Mouse (Mus musculus) forebrain, embryonic 16.5 days (tissue): ENCODE measurements at regions not wholly inside any gene's neighbourhood (a gene's known extent, or its start where the extent isn't known, plus 50 kb on each side); places are given as distances from the start of the nearest gene placed in this dataset.

ENCODE experiments used
- ATAC-seq: fragments of 200-750 bp; cut with Nextera tagmentation; 2 replicates; pipeline ENCODE4 v1.8.0; 2017; ENCODE audit warnings: mild to moderate bottlenecking, moderate library complexity
- H3K27ac ChIP-seq: fragments of 300-500 bp; sonication (generic); 2 replicates; pipeline ENCODE4 v1.5.1; 2014; ENCODE audit warnings: low read length, control low read depth
- H3K27me3 ChIP-seq: fragments of 300-500 bp; sonication (generic); replicated peaks from 2 replicates; pipeline ENCODE4 v1.6.1; 2014; ENCODE audit warnings: low read length; ENCODE audit not compliant: control insufficient read depth, insufficient read depth
- H3K36me3 ChIP-seq: fragments of 300-500 bp; sonication (generic); 2 replicates; pipeline ENCODE4 v1.6.1; 2014; ENCODE audit not compliant: control insufficient read depth, insufficient read depth
- H3K4me1 ChIP-seq: fragments of 300-500 bp; sonication (generic); replicated peaks from 2 replicates; pipeline ENCODE4 v1.6.1; 2014; ENCODE audit warnings: low read length; ENCODE audit not compliant: control insufficient read depth, insufficient read depth
- H3K4me2 ChIP-seq: fragments of 300-500 bp; sonication (generic); 2 replicates; pipeline ENCODE4 v1.6.1; 2014; ENCODE audit warnings: mild to moderate bottlenecking, low read length, control low read depth
- H3K4me3 ChIP-seq: fragments of 300-500 bp; sonication (generic); replicated peaks from 2 replicates; pipeline ENCODE4 v1.5.1; 2014; ENCODE audit warnings: mild to moderate bottlenecking, low read length, control low read depth
- H3K9ac ChIP-seq: fragments of 300-500 bp; sonication (generic); replicated peaks from 2 replicates; pipeline ENCODE4 v1.6.1; 2014; ENCODE audit warnings: low read depth, low read length, control low read depth
- H3K9me3 ChIP-seq: fragments of 300-500 bp; sonication (generic); 2 replicates; pipeline ENCODE4 v1.6.1; 2016; ENCODE audit warnings: low read length; ENCODE audit not compliant: control insufficient read depth
- WGBS: fragments of 180-500 bp; shearing (Covaris S2); extraction: QIAGEN DNeasy Blood & Tissue Kit; methylation state at CpG from one replicate; pipeline ENCODE4 v1.1.7; 2014; 5-methylcytosine and 5-hydroxymethylcytosine counted together

GRCm38 (mm10) chr15:61873047-61873446 lies 950.2 kb upstream of the A1bg start:
- H3K9ac ChIP-seq, result no peak overlapping the region
- no peaks in the 10 kb centered on the region for H3K27me3 ChIP-seq
- no peaks in the 10 kb centered on the region for H3K9me3 ChIP-seq
- no peaks in the 10 kb centered on the region for H3K36me3 ChIP-seq
- no peaks in the 10 kb centered on the region; the same call in 1 of the 2 replicates for H3K4me1 ChIP-seq
- ATAC-seq, result 0 out of 2 replicates have a peak, but pooled peaks have one; percentile 26
- 33% methylated on average over 2 of the region's 2 CpGs for WGBS
- H3K4me3 ChIP-seq, result no peak overlapping the region
- H3K4me2 ChIP-seq, result no peak overlapping the region
- no peak overlapping the region for H3K27ac ChIP-seq

- H3K9ac ChIP-seq, result no peak overlapping the region
- H3K27ac ChIP-seq, result no peak overlapping the region
- ATAC-seq, result no peak
- no peaks in the 10 kb centered on the region for H3K4me1 ChIP-seq
- H3K36me3 ChIP-seq, result no peaks in the 10 kb centered on the region
- no peaks in the 10 kb centered on the region for H3K27me3 ChIP-seq
- H3K9me3 ChIP-seq, result no peaks in the 10 kb centered on the region
- no peak overlapping the region for H3K4me3 ChIP-seq
- 93% methylated on average over 6 of the region's 6 CpGs for WGBS
- no peak overlapping the region for H3K4me2 ChIP-seq
Observed at GRCm38 (mm10) chr15:61860759-61861158, 937.9 kb upstream of the A1bg start.

- 71% methylated on average over 2 of the region's 2 CpGs for WGBS
- H3K27me3 ChIP-seq, result no peaks in the 10 kb centered on the region
Observed at GRCm38 (mm10) chr15:61855880-61856279, 933.1 kb upstream of the A1bg start.

GRCm38 (mm10) chr15:61812671-61813070 lies 889.9 kb upstream of the A1bg start:
- Histone ChIP-seq H3K27ac (no peak overlapping the region), H3K4me2 (no peak overlapping the region), H3K4me3 (no peak overlapping the region), H3K36me3 (no peaks in the 10 kb centered on the region), H3K4me1 (no peaks in the 10 kb centered on the region), H3K27me3 (no peaks in the 10 kb centered on the region), H3K9ac (no peak overlapping the region), H3K9me3 (no peaks in the 10 kb centered on the region)
- WGBS, result 86% methylated on average over 2 of the region's 2 CpGs
- ATAC-seq, result no peak

More at GRCm38 (mm10) chr15:61855880-61856279, 933.1 kb upstream of the A1bg start:
- Histone ChIP-seq H3K4me1 (no peaks in the 10 kb centered on the region), H3K4me3 (no peak overlapping the region), H3K36me3 (no peaks in the 10 kb centered on the region), H3K27ac (no peak overlapping the region), H3K9me3 (no peaks in the 10 kb centered on the region), H3K9ac (no peak overlapping the region), H3K4me2 (no peak overlapping the region)
- no peak for ATAC-seq

- no peak overlapping the region for H3K4me3 ChIP-seq
- H3K4me2 ChIP-seq, result no peak overlapping the region
- no peak overlapping the region for H3K27ac ChIP-seq
- no peaks in the 10 kb centered on the region for H3K36me3 ChIP-seq
- no peak overlapping the region for H3K9ac ChIP-seq
- WGBS, result 91% methylated on average over 2 of the region's 2 CpGs
- no peaks in the 10 kb centered on the region for H3K4me1 ChIP-seq
- ATAC-seq, result no peak
- no peaks in the 10 kb centered on the region for H3K9me3 ChIP-seq
- no peaks in the 10 kb centered on the region for H3K27me3 ChIP-seq
Observed at GRCm38 (mm10) chr15:61805379-61805778, 882.6 kb upstream of the A1bg start.

GRCm38 (mm10) chr15:61800155-61800554 lies 877.3 kb upstream of the A1bg start:
- no peaks in the 10 kb centered on the region for H3K4me1 ChIP-seq
- no peaks in the 10 kb centered on the region for H3K9me3 ChIP-seq
- H3K4me2 ChIP-seq, result no peak overlapping the region
- H3K36me3 ChIP-seq, result no peaks in the 10 kb centered on the region
- H3K27ac ChIP-seq, result no peak overlapping the region
- no peak overlapping the region for H3K4me3 ChIP-seq
- no peak for ATAC-seq
- H3K27me3 ChIP-seq, result no peaks in the 10 kb centered on the region
- WGBS, result 71% methylated on average over 4 of the region's 4 CpGs
- H3K9ac ChIP-seq, result no peak overlapping the region

- 59% methylated on average over 1 of the region's 1 CpGs for WGBS
Observed at GRCm38 (mm10) chr15:61797827-61798226, 875.0 kb upstream of the A1bg start.

GRCm38 (mm10) chr15:61794506-61794905 lies 871.7 kb upstream of the A1bg start:
- Histone ChIP-seq H3K4me2 (no peak overlapping the region), H3K9me3 (no peaks in the 10 kb centered on the region), H3K4me3 (no peak overlapping the region), H3K27ac (no peak overlapping the region), H3K36me3 (no peaks in the 10 kb centered on the region), H3K27me3 (no peaks in the 10 kb centered on the region), H3K9ac (no peak overlapping the region), H3K4me1 (no peaks in the 10 kb centered on the region)
- no peak for ATAC-seq
- WGBS, result 55% methylated on average over 3 of the region's 3 CpGs

More at GRCm38 (mm10) chr15:61797827-61798226, 875.0 kb upstream of the A1bg start:
- Histone ChIP-seq H3K9me3 (no peaks in the 10 kb centered on the region), H3K4me1 (no peaks in the 10 kb centered on the region), H3K9ac (no peak overlapping the region), H3K4me3 (no peak overlapping the region), H3K36me3 (no peaks in the 10 kb centered on the region), H3K4me2 (no peak overlapping the region), H3K27me3 (no peaks in the 10 kb centered on the region), H3K27ac (no peak overlapping the region)
- no peak for ATAC-seq

- Histone ChIP-seq H3K4me1 (no peaks in the 10 kb centered on the region), H3K9me3 (no peaks in the 10 kb centered on the region), H3K27ac (no peak overlapping the region), H3K4me2 (no peak overlapping the region), H3K9ac (no peak overlapping the region), H3K27me3 (no peaks in the 10 kb centered on the region), H3K36me3 (no peaks in the 10 kb centered on the region), H3K4me3 (no peak overlapping the region)
- no peak for ATAC-seq
- WGBS, result 78% methylated on average over 7 of the region's 7 CpGs
Observed at GRCm38 (mm10) chr15:61789847-61790562, 867.2 kb upstream of the A1bg start.

- ATAC-seq, result no peak
- 88% methylated on average over 1 of the region's 1 CpGs for WGBS
Observed at GRCm38 (mm10) chr15:61787046-61787445, 864.2 kb upstream of the A1bg start.

More at GRCm38 (mm10) chr15:61787046-61787445, 864.2 kb upstream of the A1bg start:
- H3K4me1 ChIP-seq, result no peaks in the 10 kb centered on the region
- H3K36me3 ChIP-seq, result no peaks in the 10 kb centered on the region
- no peak overlapping the region for H3K27ac ChIP-seq
- H3K9me3 ChIP-seq, result no peaks in the 10 kb centered on the region
- H3K27me3 ChIP-seq, result no peaks in the 10 kb centered on the region
- H3K4me3 ChIP-seq, result no peak overlapping the region
- no peak overlapping the region for H3K9ac ChIP-seq
- H3K4me2 ChIP-seq, result no peak overlapping the region
